Mouse (Mus musculus) left cerebral cortex, postnatal 36 days (tissue): Measurements from ENCODE around the gene Guk1. TPM values are rescaled to one million over a fixed set of nuclear protein-coding genes. Genes with fewer than 3 reads are reported as not detected.

Experiments
- DNase-seq, 2 experiments: peaks; one replicate each; pipeline ENCODE4 v3.0.0; 2021 to 2022; ENCODE audit warnings: low spot score in 2 of 2, mixed read lengths in 1 of 2
- intact Hi-C: fragments of 180-260 bp; cut with DNase I; formaldehyde crosslinking; loops from one replicate; pipeline ENCODE4 v1.15.1; 2025
- total RNA-seq, 2 experiments: library from RNA; stranded (reverse); gene quantifications; 2 replicates each; pipeline ENCODE4 v1.2.3; 2021

Guk1 gene
- total RNA-seq, 2 experiments from 2014 or later, result 128 to 152 TPM

- no peak for DNase-seq
- intact Hi-C loops, result no loop called here
Measured at GRCm38 (mm10) chr11:59174189-59174838, 17.7 kb downstream of the Guk1 start.

GRCm38 (mm10) chr11:59170549-59170948, 21.5 kb downstream of the Guk1 start:
- DNase-seq, result no peak
- intact Hi-C loops, result no loop called here

- DNase-seq, result no peak
Measured at GRCm38 (mm10) chr11:59169807-59170206, 22.2 kb downstream of the Guk1 start.

GRCm38 (mm10) chr11:59165616-59166241, 26.3 kb downstream of the Guk1 start:
- intact Hi-C loops, result no loop called here
- DNase-seq, result no peak

More at GRCm38 (mm10) chr11:59169807-59170206, 22.2 kb downstream of the Guk1 start:
- intact Hi-C loops, result no loop called here

GRCm38 (mm10) chr11:59164384-59164783, 27.6 kb downstream of the Guk1 start:
- DNase-seq, result no peak
- intact Hi-C loops, result no loop called here

- DNase-seq, result peak; percentile 99 to 100
- intact Hi-C loops, result no loop called here
Measured at GRCm38 (mm10) chr11:59163255-59164236, 28.5 kb downstream of the Guk1 start, which contains the start of gene Iba57. Gene Iba57 (minus strand): TSS chr11:59163739.

GRCm38 (mm10) chr11:59162443-59163254, 29.4 kb downstream of the Guk1 start:
- intact Hi-C loops, result no loop called here
- DNase-seq, result no peak

- DNase-seq, result no peak
- intact Hi-C loops, result no loop called here
Measured at GRCm38 (mm10) chr11:59161398-59161797, 30.6 kb downstream of the Guk1 start.

- intact Hi-C loops, result no loop called here
- no peak for DNase-seq
Measured at GRCm38 (mm10) chr11:59159558-59159957, 32.5 kb downstream of the Guk1 start.

- no peak for DNase-seq
- intact Hi-C loops, result no loop called here
Measured at GRCm38 (mm10) chr11:59159099-59159498, 32.9 kb downstream of the Guk1 start.

- intact Hi-C loops, result no loop called here
- DNase-seq, result no peak
Measured at GRCm38 (mm10) chr11:59155900-59156299, 36.1 kb downstream of the Guk1 start.

- intact Hi-C loops, result no loop called here
- no peak for DNase-seq
Measured at GRCm38 (mm10) chr11:59154220-59154619, 37.8 kb downstream of the Guk1 start.

- intact Hi-C loops, result no loop called here
- DNase-seq, result no peak
Measured at GRCm38 (mm10) chr11:59151729-59152128, 40.3 kb downstream of the Guk1 start.

- no peak for DNase-seq
- intact Hi-C loops, result no loop called here
Measured at GRCm38 (mm10) chr11:59149302-59149701, 42.7 kb downstream of the Guk1 start.

GRCm38 (mm10) chr11:59142962-59143361, 49.0 kb downstream of the Guk1 start:
- DNase-seq, result no peak
- intact Hi-C loops, result no loop called here

GRCm38 (mm10) chr11:59141772-59142370, 50.1 kb downstream of the Guk1 start:
- intact Hi-C loops, result no loop called here
- no peak for DNase-seq

- intact Hi-C loops, result no loop called here
Measured at GRCm38 (mm10) chr11:59138537-59139486, 53.2 kb downstream of the Guk1 start.

More at GRCm38 (mm10) chr11:59138537-59139486, 53.2 kb downstream of the Guk1 start:
- no peak for DNase-seq
